Mouse (Mus musculus) kidney, postnatal 4 days (tissue): ENCODE measurements around the gene Mphosph6.

ENCODE experiments used
- DNase-seq, 2 experiments: peaks; one replicate each; pipeline ENCODE4 v3.0.0; 2021; ENCODE audit warnings: mixed read lengths in 2 of 2

Gene Mphosph6

GRCm38 (mm10) chr8:117768971-117769370 is 32.8 kb downstream of the Mphosph6 start:
- no peak for DNase-seq

GRCm38 (mm10) chr8:117765947-117766346 is 35.8 kb downstream of the Mphosph6 start:
- no peak for DNase-seq

- no peak for DNase-seq
Measured at GRCm38 (mm10) chr8:117764625-117765024, 37.1 kb downstream of the Mphosph6 start.

DNA sequence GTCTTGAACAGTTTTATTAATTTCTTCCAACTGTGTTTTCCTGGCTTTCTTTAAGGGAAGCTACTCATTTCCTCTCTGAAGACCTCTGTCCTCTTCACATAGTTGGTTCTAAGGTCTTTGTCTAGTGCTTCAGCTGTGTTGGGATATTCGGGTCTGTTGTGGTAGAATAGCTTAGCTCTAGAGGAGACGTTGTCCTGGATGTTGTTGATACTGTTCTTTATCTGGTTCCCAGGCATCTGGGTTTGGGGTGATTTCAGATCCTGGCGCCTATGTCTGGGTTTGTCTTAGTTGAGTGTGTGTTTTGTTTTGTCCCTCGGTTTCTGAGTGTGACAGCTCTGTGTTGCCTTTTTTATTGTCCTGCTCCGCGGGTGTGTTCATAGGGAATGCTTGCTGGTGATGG is 39.0 kb downstream of the Mphosph6 start:
- no peak for DNase-seq

DNA sequence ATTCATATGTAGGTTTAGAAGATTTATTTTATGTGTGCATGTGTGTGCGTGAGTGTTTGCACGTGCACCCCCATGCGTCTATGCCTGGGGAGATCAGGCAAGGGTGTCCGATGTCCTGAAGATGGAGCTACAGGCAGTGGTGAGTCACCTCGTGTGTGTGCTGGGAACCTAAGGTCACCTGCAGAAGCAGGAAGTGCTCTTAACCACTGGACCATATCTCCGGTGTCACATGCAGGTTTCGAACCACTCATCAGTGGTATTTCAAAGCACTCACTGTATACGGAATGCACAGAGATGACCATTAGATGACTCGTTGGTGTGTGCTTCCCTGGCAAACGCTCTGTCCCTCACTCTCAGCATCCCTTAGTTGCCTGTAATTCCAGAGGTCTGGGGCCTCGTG is 43.8 kb downstream of the Mphosph6 start:
- DNase-seq = no peak

DNA sequence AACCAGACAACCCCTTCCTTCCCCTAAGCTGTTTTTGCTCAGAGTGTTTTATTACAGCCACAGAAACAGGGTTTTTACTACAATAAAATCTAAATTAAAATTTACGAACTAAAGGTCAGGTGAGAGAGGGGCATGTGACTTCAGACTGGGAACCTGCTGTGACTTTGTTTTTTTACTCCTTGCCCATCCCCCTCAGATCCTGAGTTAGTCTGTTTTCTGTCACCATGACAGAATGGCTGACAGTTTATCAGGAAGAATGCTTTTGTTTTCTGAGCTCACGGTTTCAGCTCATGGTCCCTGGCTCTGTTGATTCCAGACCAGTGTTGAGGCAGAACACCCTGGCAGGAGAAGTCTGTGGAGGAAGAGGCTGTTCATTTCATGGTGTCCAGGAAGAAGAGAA is 52.3 kb downstream of the Mphosph6 start:
- DNase-seq = no peak

GRCm38 (mm10) chr8:117747886-117748730 is 53.6 kb downstream of the Mphosph6 start:
- DNase-seq = peak; percentile 5 to 19

- DNase-seq = peak in 1 of 2 experiments; percentile 24
Measured at GRCm38 (mm10) chr8:117747428-117747827, 54.3 kb downstream of the Mphosph6 start.

DNA sequence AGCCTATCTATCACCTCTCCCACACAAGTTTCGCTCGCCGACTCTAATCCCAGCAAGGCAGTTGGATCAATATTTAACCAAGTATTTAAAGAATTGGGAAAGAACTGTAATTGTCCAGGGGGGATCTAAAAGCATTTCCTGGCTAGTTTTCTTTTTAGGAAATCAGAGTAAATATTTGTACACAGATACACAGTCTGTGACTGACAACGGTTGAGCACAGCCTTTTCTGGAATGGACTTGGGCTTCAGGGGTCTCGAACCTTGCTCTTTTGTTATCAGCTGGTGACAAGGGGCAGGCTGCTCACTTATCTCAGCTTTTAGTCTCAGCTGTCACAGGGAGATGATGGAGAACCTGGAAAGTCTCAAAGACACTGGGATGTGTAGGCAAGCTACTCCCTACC is 55.1 kb downstream of the Mphosph6 start:
- DNase-seq = no peak

DNA sequence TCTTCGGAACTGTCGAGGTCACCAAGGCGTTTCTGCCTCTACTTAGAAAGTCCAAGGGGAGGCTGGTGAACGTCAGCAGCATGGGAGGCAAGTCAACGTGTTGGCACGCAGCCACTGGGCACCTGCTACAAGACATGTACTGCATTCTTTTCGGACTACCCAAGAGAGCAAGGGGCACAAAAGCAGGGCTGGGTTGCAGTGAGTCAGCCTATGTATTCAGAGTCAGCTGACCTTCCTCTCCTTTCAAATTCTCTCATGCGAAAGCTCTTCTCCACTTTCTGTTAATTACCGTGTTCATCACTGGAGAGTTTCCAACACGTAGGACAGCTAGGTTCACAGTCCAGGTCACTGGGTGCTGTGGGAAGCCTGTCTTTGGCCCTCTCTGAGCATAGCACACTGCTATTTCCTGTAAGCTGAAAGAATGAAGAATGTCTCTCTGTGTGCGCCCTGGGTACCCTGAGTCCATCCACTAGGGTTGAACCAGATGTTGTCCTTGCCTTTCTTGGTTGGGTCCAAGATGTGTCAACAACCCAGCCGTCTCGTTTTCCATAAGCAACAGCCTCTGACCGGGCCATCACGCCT is 59.2 kb downstream of the Mphosph6 start:
- DNase-seq = peak; percentile 67 to 81
